Mouse (Mus musculus) heart, postnatal 0 days (tissue): Measurements from ENCODE around the gene Cyp2b19. TPM values are rescaled to one million over a fixed set of nuclear protein-coding genes. Genes with fewer than 3 reads are reported as not detected.

Experiments used
- ATAC-seq: fragments of 200-750 bp; cut with Nextera tagmentation; 2 replicates; pipeline ENCODE4 v1.8.0; 2017; ENCODE audit warnings: low read depth, moderate number of reproducible peaks, moderate library complexity; ENCODE audit not compliant: insufficient read depth
- DNase-seq: peaks from one replicate; pipeline ENCODE4 v3.0.0-alpha.2; 2016; ENCODE audit warnings: low spot score
- H3K27ac ChIP-seq: fragments of 300-500 bp; sonication (generic); 2 replicates; pipeline ENCODE4 v1.5.1; 2014; ENCODE audit warnings: low read depth, mild to moderate bottlenecking
- H3K27me3 ChIP-seq: fragments of 300-500 bp; sonication (generic); 2 replicates; pipeline ENCODE4 v1.6.1; 2014; ENCODE audit warnings: low read length, mixed read lengths; ENCODE audit not compliant: control insufficient read depth, insufficient read depth
- H3K36me3 ChIP-seq: fragments of 300-500 bp; sonication (generic); replicated peaks from 2 replicates; pipeline ENCODE4 v1.6.1; 2014; ENCODE audit warnings: low read length, mixed read lengths; ENCODE audit not compliant: control insufficient read depth, insufficient read depth
- H3K4me1 ChIP-seq: fragments of 300-500 bp; sonication (generic); 2 replicates; pipeline ENCODE4 v1.6.1; 2014; ENCODE audit warnings: antibody characterized with exemption; ENCODE audit not compliant: control insufficient read depth, insufficient read depth
- H3K4me2 ChIP-seq: fragments of 300-500 bp; sonication (generic); 2 replicates; pipeline ENCODE4 v1.6.1; 2014; ENCODE audit warnings: low read depth, mild to moderate bottlenecking, low read length, moderate library complexity
- H3K4me3 ChIP-seq: fragments of 300-500 bp; sonication (generic); 2 replicates; pipeline ENCODE4 v1.5.1; 2014; ENCODE audit warnings: low read depth, low read length
- H3K9ac ChIP-seq: fragments of 300-500 bp; sonication (generic); replicated peaks from 2 replicates; pipeline ENCODE4 v1.6.1; 2014; ENCODE audit warnings: low read depth, low read length, mixed read lengths
- H3K9me3 ChIP-seq: fragments of 300-500 bp; sonication (generic); replicated peaks from 2 replicates; pipeline ENCODE4 v1.6.1; 2016; ENCODE audit warnings: low read length; ENCODE audit not compliant: control insufficient read depth
- CTCF ChIP-seq: IDR thresholded peaks from 2 replicates; pipeline ENCODE4 v1.5.1; 2016; ENCODE audit warnings: antibody characterized with exemption, control low read depth, low read depth
- EP300 ChIP-seq: IDR thresholded peaks from 2 replicates; pipeline ENCODE4 v1.6.1; 2016; ENCODE audit warnings: antibody characterized with exemption, low read depth
- WGBS: fragments of 180-500 bp; shearing (Covaris S2); extraction: QIAGEN DNeasy Blood & Tissue Kit; methylation state at CpG from one replicate; pipeline ENCODE4 v1.1.7; 2014; 5-methylcytosine and 5-hydroxymethylcytosine counted together
- polyA plus RNA-seq: library from polyadenylated mRNA; unstranded; fragments of >200 nt; fragmentation: Nextera tagmentation; extraction: Ambion mirVana; gene quantifications from 2 replicates; pipeline ENCODE4 v1.2.1, GENCODE M21; 2015
- total RNA-seq: library from RNA; depleted of rRNA; stranded (reverse); fragments of >200 nt; gene quantifications from 2 replicates; pipeline ENCODE4 v1.2.3, GENCODE M21; 2014; ENCODE audit warnings: low replicate concordance

Gene Cyp2b19
- total and polyA plus RNA-seq, 2 experiments from 2014 or later, result not detected

DNA sequence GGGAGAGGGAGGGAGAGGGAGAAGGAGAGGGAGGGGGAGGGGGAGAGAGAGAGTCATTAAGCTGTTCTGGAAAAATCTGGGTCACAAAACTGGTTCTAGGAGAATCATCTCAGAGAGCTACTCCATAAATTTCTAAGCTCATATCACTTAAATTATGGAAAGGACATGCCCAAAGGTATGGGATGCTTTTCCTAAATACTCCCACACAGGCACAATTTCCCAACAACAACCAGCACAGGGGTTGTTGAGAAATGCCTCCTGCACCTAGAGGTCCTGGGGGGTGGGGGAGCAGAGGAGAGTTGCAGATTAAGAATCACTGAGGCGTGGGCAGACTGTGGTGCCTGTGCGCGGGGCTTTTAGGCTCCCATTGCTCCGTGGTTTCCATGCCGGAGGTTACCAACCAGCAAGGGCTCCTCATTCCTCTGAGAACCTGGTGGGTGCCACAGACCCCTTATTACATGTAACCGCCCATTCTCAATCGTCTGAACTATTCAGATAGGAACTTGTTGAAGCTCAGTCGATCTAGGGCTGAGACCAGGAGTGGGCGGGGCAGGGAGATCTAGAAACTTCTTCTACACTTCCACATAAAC, 13.0 kb downstream of the Cyp2b19 start:
- Histone ChIP-seq H3K4me2 (no peak overlapping the region), H3K36me3 (no peaks in the 10 kb centered on the region), H3K4me3 (no peak overlapping the region), H3K27ac (no peak overlapping the region), H3K4me1 (no peaks in the 10 kb centered on the region), H3K27me3 (no peaks in the 10 kb centered on the region), H3K9me3 (no peaks in the 10 kb centered on the region), H3K9ac (no peak overlapping the region)
- no peak for TF ChIP-seq EP300
- no peak for TF ChIP-seq CTCF
- 70% methylated on average over 9 of the region's 9 CpGs for WGBS
- ATAC-seq (no peak), DNase-seq (no peak)

GRCm38 (mm10) chr7:26772866-26773586, 16.1 kb downstream of the Cyp2b19 start:
- no peak overlapping the region for H3K4me2 ChIP-seq
- no peak overlapping the region for H3K9ac ChIP-seq
- no peak overlapping the region for H3K27ac ChIP-seq
- H3K36me3 ChIP-seq, result no peaks in the 10 kb centered on the region
- no peaks in the 10 kb centered on the region for H3K9me3 ChIP-seq
- no peak for TF ChIP-seq EP300
- ATAC-seq (no peak), DNase-seq (no peak)
- 55% methylated on average over 3 of the region's 3 CpGs for WGBS
- no peaks in the 10 kb centered on the region for H3K4me1 ChIP-seq
- no peak overlapping the region for H3K4me3 ChIP-seq
- no peaks in the 10 kb centered on the region for H3K27me3 ChIP-seq

- Histone ChIP-seq H3K4me3 (no peak overlapping the region), H3K27ac (no peak overlapping the region), H3K9ac (no peak overlapping the region), H3K27me3 (no peaks in the 10 kb centered on the region), H3K9me3 (no peaks in the 10 kb centered on the region), H3K4me1 (no peaks in the 10 kb centered on the region), H3K4me2 (no peak overlapping the region), H3K36me3 (no peaks in the 10 kb centered on the region)
- WGBS, result 17% methylated on average over 6 of the region's 6 CpGs
- ATAC-seq (no peak), DNase-seq (no peak)
- no peak for TF ChIP-seq EP300
- peak; percentile 31 for TF ChIP-seq CTCF
These were observed 18.9 kb downstream of the Cyp2b19 start for GRCm38 (mm10) chr7:26775866-26776265.

DNA sequence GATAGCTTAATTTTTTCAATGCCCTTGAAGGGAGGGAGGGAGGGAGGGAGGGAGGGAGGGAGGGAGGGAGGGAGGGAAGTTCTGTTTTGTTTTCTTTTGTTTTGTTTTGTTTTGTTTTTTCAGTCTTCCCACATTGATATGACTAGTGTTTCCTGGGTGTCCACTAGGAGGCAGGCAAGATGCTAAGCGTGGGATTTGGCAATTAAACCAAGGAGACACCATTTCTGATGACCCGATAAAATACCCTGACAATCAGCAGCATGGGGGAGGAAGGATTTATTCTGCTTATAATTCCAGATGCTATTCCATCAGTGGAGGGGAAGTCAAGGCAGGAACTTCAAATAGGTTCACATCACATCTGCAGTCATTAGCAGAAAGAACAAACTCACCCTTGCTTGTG, 20.9 kb downstream of the Cyp2b19 start:
- ATAC-seq (no peak), DNase-seq (no peak)
- Histone ChIP-seq H3K9ac (no peak overlapping the region), H3K27ac (no peak overlapping the region), H3K4me1 (no peaks in the 10 kb centered on the region), H3K27me3 (no peaks in the 10 kb centered on the region), H3K36me3 (no peaks in the 10 kb centered on the region), H3K4me3 (no peak overlapping the region), H3K4me2 (no peak overlapping the region), H3K9me3 (no peaks in the 10 kb centered on the region)
- 36% methylated on average over 2 of the region's 2 CpGs for WGBS
- TF ChIP-seq EP300 (no peak), CTCF (no peak)

DNA sequence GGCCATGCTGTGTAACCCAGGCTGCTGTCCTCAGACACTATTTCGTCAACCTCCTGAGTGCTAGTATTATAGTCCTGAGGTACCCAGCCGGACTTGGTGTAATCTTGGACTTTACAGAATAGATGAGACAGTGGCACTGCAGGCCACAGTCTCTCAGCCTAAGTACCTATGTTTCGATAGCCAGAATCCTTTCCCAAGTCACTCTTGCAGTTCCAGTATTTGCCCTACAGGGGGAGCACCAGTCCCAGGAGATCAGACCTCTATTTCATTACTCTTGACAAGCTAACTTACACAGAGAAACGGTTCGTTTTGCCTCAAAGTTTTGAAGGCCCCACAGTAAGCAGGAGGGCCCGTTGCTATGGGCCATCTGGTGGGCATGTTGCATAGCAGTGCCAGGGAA, 21.5 kb downstream of the Cyp2b19 start:
- no peaks in the 10 kb centered on the region for H3K36me3 ChIP-seq
- no peak overlapping the region for H3K9ac ChIP-seq
- H3K9me3 ChIP-seq, result no peaks in the 10 kb centered on the region
- TF ChIP-seq EP300 (no peak), CTCF (peak; percentile 49)
- DNase-seq, result no peak
- H3K4me2 ChIP-seq, result no peak overlapping the region
- H3K4me1 ChIP-seq, result no peaks in the 10 kb centered on the region
- no peak overlapping the region for H3K4me3 ChIP-seq
- no peak overlapping the region for H3K27ac ChIP-seq
- H3K27me3 ChIP-seq, result no peaks in the 10 kb centered on the region
- 21% methylated on average over 6 of the region's 6 CpGs for WGBS
- ATAC-seq, result no peak
